Mouse (Mus musculus): ENCODE data around the gene Bco1. TPM values are rescaled to one million over a fixed set of nuclear protein-coding genes. Genes with fewer than 3 reads are reported as not detected.

Bco1 gene
- polyA plus RNA-seq, 1 experiment from 2014 or later, result 0.41 TPM

- Histone ChIP-seq H3K27ac (ENCODE audit: low read depth, low read length) (no peak overlapping the region), H3K4me3 (ENCODE audit: low read depth, low read length) (no peak overlapping the region), H3K4me1 (ENCODE audit: control insufficient read depth, insufficient read depth, low read length) (no peaks in the 10 kb centered on the region), H3K4me2 (ENCODE audit: low read depth) (no peak overlapping the region), H3K27me3 (ENCODE audit: control insufficient read depth, insufficient read depth, low read length) (no peaks in the 10 kb centered on the region), H3K9me3 (ENCODE audit: control insufficient read depth, low read length) (no peaks in the 10 kb centered on the region), H3K36me3 (ENCODE audit: control insufficient read depth, insufficient read depth, low read length) (peaks cover 2% of the 10 kb centered on the region; the same call in 1 of the 2 replicates), H3K9ac (ENCODE audit: low read length) (no peak overlapping the region)
- WGBS, result 89% methylated on average over 6 of the region's 6 CpGs
- no peak for DNase-seq (ENCODE audit: low spot score)
- ATAC-seq (ENCODE audit: insufficient read depth, low FRiP score, low TSS enrichment), result no peak
Measured at GRCm38 (mm10) chr8:117178676-117179075, 83.0 kb downstream of the Bco1 start.

- Histone ChIP-seq H3K36me3 (ENCODE audit: control insufficient read depth, insufficient read depth, low read length) (no peaks in the 10 kb centered on the region), H3K4me3 (ENCODE audit: low read depth, low read length) (no peak overlapping the region), H3K27me3 (ENCODE audit: control insufficient read depth, insufficient read depth, low read length) (no peaks in the 10 kb centered on the region), H3K4me2 (ENCODE audit: low read depth) (no peak overlapping the region), H3K4me1 (ENCODE audit: control insufficient read depth, insufficient read depth, low read length) (no peaks in the 10 kb centered on the region), H3K27ac (ENCODE audit: low read depth, low read length) (no peak overlapping the region), H3K9ac (ENCODE audit: low read length) (no peak overlapping the region), H3K9me3 (ENCODE audit: control insufficient read depth, low read length) (no peaks in the 10 kb centered on the region)
- ATAC-seq (ENCODE audit: insufficient read depth, low FRiP score, low TSS enrichment) (no peak), DNase-seq (ENCODE audit: low spot score) (no peak)
- 97% methylated on average over 4 of the region's 4 CpGs for WGBS
Measured at GRCm38 (mm10) chr8:117182746-117183145, 87.1 kb downstream of the Bco1 start.

Other genes with a start within 250 kb of the Bco1 start
- 66.9 and 68.8 TPM in 2 replicates for gene Cmc2, start 174.4 kb upstream of the Bco1 start, polyA plus RNA-seq (2014; fragmentation: Nextera tagmentation; extraction: Ambion mirVana)
- gene Cenpn, start 174.1 kb upstream of the Bco1 start, polyA plus RNA-seq (2014; fragmentation: Nextera tagmentation; extraction: Ambion mirVana), result 42.6 and 47.6 TPM in 2 replicates
- gene Atmin, start 152.5 kb upstream of the Bco1 start, polyA plus RNA-seq (2014; fragmentation: Nextera tagmentation; extraction: Ambion mirVana), result 18.9 and 20.6 TPM in 2 replicates
- 2.8 and 3.4 TPM in 2 replicates for gene 1700030J22Rik, start 116.9 kb upstream of the Bco1 start, polyA plus RNA-seq (2014; fragmentation: Nextera tagmentation; extraction: Ambion mirVana)
- 154 and 158 TPM in 2 replicates for gene Gcsh, start 102.3 kb upstream of the Bco1 start, polyA plus RNA-seq (2014; fragmentation: Nextera tagmentation; extraction: Ambion mirVana)
- gene Pkd1l2, start 13.4 kb upstream of the Bco1 start, polyA plus RNA-seq (2014; fragmentation: Nextera tagmentation; extraction: Ambion mirVana), result not detected in 2 replicates
- gene Gan, start 62.3 kb downstream of the Bco1 start, polyA plus RNA-seq (2014; fragmentation: Nextera tagmentation; extraction: Ambion mirVana), result 2.3 and 2.6 TPM in 2 replicates
- 52.2 and 56.7 TPM in 2 replicates for gene Cmip, start 161.2 kb downstream of the Bco1 start, polyA plus RNA-seq (2014; fragmentation: Nextera tagmentation; extraction: Ambion mirVana)

All from neural tube, embryonic 11.5 days (tissue).